Mouse (Mus musculus): ENCODE measurements around the gene Slc43a3.

GRCm38 (mm10) chr2:84939306-84939705 lies 2.9 kb downstream of the Slc43a3 start:
- TF ChIP-seq POLR2A (IDR thresholded peaks at IDR 0.05; ENCODE audit: insufficient read length, low read depth) (no peak), USF1 (IDR thresholded peaks at IDR 0.05; ENCODE audit: low read depth) (no peak), TCF12 (IDR thresholded peaks at IDR 0.05; ENCODE audit: insufficient read depth, poor library complexity, severe bottlenecking) (no peak), E2F4 (IDR thresholded peaks at IDR 0.05; ENCODE audit: insufficient read depth) (no peak), CEBPB (IDR thresholded peaks at IDR 0.05; ENCODE audit: insufficient read depth, poor library complexity, severe bottlenecking) (no peak), MYOD1 (IDR thresholded peaks at IDR 0.05; ENCODE audit: control insufficient read depth in 1 of 3, insufficient read length in 2 of 3, low read depth in 2 of 3) (no peak), TCF3 (IDR thresholded peaks at IDR 0.05; ENCODE audit: insufficient read length, low read depth) (no peak), SRF (IDR thresholded peaks at IDR 0.05; ENCODE audit: control insufficient read depth, insufficient read length, low read depth) (no peak), POLR2AphosphoS2 (IDR thresholded peaks at IDR 0.05; ENCODE audit: insufficient read length, low read depth) (no peak), MAX (IDR thresholded peaks at IDR 0.05; ENCODE audit: low read depth) (no peak)
